Mouse (Mus musculus): ENCODE results near the gene Gpr171. TPM values are rescaled to one million over a fixed set of nuclear protein-coding genes. Genes with fewer than 3 reads are reported as not detected.

Gpr171 gene
- polyA plus RNA-seq, 1 experiment from 2014 or later = 1.2 TPM

DNA sequence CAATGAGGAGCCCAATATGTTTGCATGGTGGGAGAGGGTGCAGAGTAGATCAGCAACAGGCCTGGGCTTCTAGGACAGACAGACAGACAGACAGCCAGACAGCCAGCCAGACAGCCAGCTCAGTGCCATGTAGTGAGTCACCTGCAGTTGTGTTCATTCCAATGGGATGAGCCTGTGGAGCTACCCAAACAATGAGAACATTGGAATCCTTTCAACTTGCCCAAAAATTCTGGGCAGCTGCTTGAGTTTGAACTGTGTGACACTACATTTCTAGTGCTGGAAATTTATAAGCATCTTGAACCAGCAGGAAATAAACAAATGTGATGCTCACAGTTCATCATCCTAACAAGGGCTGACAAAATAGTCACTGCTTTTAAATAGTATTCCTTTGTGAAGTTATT is 38.0 kb upstream of the Gpr171 start:
- no peak overlapping the region for H3K4me3 ChIP-seq (ENCODE audit: control insufficient read depth in 1 of 2, insufficient read depth in 1 of 2, low read depth in 1 of 2, low read length in 2 of 2)
- H3K27ac ChIP-seq (replicated peaks in 1 of 2; ENCODE audit: control insufficient read depth in 1 of 2, insufficient read depth in 1 of 2, low read depth in 2 of 2, low read length in 2 of 2) = no peak overlapping the region
- H3K9me3 ChIP-seq (ENCODE audit: control insufficient read depth, low read length) = no peaks in the 10 kb centered on the region
- H3K9ac ChIP-seq (ENCODE audit: low read length) = no peak overlapping the region
- peaks cover 7 to 19% of the 10 kb centered on the region in 2 experiments for H3K4me1 ChIP-seq (ENCODE audit: control insufficient read depth in 2 of 2, insufficient read depth in 2 of 2, low read length in 2 of 2)
- no peaks in the 10 kb centered on the region for H3K27me3 ChIP-seq (ENCODE audit: control insufficient read depth, insufficient read depth, low read length)
- no peak for ATAC-seq (ENCODE audit: insufficient number of reproducible peaks, insufficient read depth, low FRiP score, low read depth)
- no peak overlapping the region for H3K4me2 ChIP-seq (ENCODE audit: low read length)
- H3K36me3 ChIP-seq (ENCODE audit: control insufficient read depth, insufficient read depth, low read length) = no peaks in the 10 kb centered on the region

GRCm38 (mm10) chr3:59138946-59139468 is 37.4 kb upstream of the Gpr171 start:
- Histone ChIP-seq H3K4me3 (ENCODE audit: control insufficient read depth in 1 of 2, insufficient read depth in 1 of 2, low read depth in 1 of 2, low read length in 2 of 2) (no peak overlapping the region), H3K4me1 (ENCODE audit: control insufficient read depth in 2 of 2, insufficient read depth in 2 of 2, low read length in 2 of 2) (peaks cover 7 to 19% of the 10 kb centered on the region in 2 experiments), H3K36me3 (ENCODE audit: control insufficient read depth, insufficient read depth, low read length) (no peaks in the 10 kb centered on the region), H3K27ac (replicated peaks in 1 of 2; ENCODE audit: control insufficient read depth in 1 of 2, insufficient read depth in 1 of 2, low read depth in 2 of 2, low read length in 2 of 2) (no peak overlapping the region), H3K4me2 (ENCODE audit: low read length) (no peak overlapping the region), H3K9me3 (ENCODE audit: control insufficient read depth, low read length) (no peaks in the 10 kb centered on the region), H3K27me3 (ENCODE audit: control insufficient read depth, insufficient read depth, low read length) (no peaks in the 10 kb centered on the region), H3K9ac (ENCODE audit: low read length) (no peak overlapping the region)
- WGBS = 59% methylated on average over 12 of the region's 12 CpGs
- ATAC-seq (ENCODE audit: insufficient number of reproducible peaks, insufficient read depth, low FRiP score, low read depth) = no peak

DNA sequence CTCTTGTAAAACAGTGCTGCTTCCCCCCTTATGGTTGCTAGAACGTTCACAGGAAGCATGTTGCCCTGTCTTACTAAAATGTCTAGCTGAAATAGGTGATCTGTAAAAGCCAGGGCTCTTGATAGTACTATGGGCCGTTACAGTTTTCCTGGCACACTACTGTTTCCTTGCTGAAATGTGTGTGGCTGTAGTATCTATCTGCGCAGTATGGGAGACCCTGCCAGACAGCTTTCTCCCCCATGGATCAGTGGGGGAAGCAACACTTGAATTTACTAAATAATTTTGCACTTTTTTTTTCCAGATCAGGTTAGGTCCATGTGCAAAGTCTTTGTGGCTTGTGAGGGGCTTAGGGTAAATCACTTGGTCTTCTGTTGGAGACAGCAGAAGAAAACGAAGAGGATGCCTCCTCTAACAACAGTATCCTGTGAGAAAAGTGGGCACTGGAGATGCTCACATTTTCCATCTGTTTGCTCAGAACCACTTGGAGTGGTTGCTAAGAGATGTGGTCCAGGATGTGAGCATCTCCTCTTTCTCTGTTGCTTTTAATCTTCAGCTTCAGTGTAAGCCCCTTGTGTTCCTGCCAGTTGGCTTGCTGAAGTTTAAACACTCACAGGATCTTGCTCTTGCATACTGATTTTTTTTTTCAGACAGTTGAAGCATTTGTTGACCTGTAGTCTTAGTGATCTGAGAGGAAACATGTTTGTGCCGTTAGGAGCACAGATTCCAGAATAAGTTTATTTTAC is 34.5 kb upstream of the Gpr171 start:
- Histone ChIP-seq H3K4me3 (ENCODE audit: control insufficient read depth in 1 of 2, insufficient read depth in 1 of 2, low read depth in 1 of 2, low read length in 2 of 2) (no peak overlapping the region), H3K4me1 (ENCODE audit: control insufficient read depth in 2 of 2, insufficient read depth in 2 of 2, low read length in 2 of 2) (peaks cover 4 to 13% of the 10 kb centered on the region in 2 experiments), H3K36me3 (ENCODE audit: control insufficient read depth, insufficient read depth, low read length) (no peaks in the 10 kb centered on the region), H3K4me2 (ENCODE audit: low read length) (no peak overlapping the region), H3K9me3 (ENCODE audit: control insufficient read depth, low read length) (no peaks in the 10 kb centered on the region), H3K9ac (ENCODE audit: low read length) (no peak overlapping the region), H3K27ac (replicated peaks in 1 of 2; ENCODE audit: control insufficient read depth in 1 of 2, insufficient read depth in 1 of 2, low read depth in 2 of 2, low read length in 2 of 2) (no peak overlapping the region), H3K27me3 (ENCODE audit: control insufficient read depth, insufficient read depth, low read length) (no peaks in the 10 kb centered on the region)
- 66% methylated on average over 5 of the region's 5 CpGs for WGBS
- no peak for ATAC-seq (ENCODE audit: insufficient number of reproducible peaks, insufficient read depth, low FRiP score, low read depth)

GRCm38 (mm10) chr3:59133189-59133588 is 31.6 kb upstream of the Gpr171 start:
- H3K4me1 ChIP-seq (ENCODE audit: control insufficient read depth in 2 of 2, insufficient read depth in 2 of 2, low read length in 2 of 2) = peaks cover 2 to 11% of the 10 kb centered on the region in 2 experiments; a peak in 3 of 4 replicates
- H3K4me2 ChIP-seq (ENCODE audit: low read length) = no peak overlapping the region
- ATAC-seq (ENCODE audit: insufficient number of reproducible peaks, insufficient read depth, low FRiP score, low read depth) = no peak
- H3K27me3 ChIP-seq (ENCODE audit: control insufficient read depth, insufficient read depth, low read length) = no peaks in the 10 kb centered on the region
- WGBS = 52% methylated on average over 5 of the region's 5 CpGs
- H3K27ac ChIP-seq (replicated peaks in 1 of 2; ENCODE audit: control insufficient read depth in 1 of 2, insufficient read depth in 1 of 2, low read depth in 2 of 2, low read length in 2 of 2) = no peak overlapping the region
- H3K4me3 ChIP-seq (ENCODE audit: control insufficient read depth in 1 of 2, insufficient read depth in 1 of 2, low read depth in 1 of 2, low read length in 2 of 2) = no peak overlapping the region
- H3K9ac ChIP-seq (ENCODE audit: low read length) = no peak overlapping the region
- no peaks in the 10 kb centered on the region for H3K36me3 ChIP-seq (ENCODE audit: control insufficient read depth, insufficient read depth, low read length)
- no peaks in the 10 kb centered on the region for H3K9me3 ChIP-seq (ENCODE audit: control insufficient read depth, low read length)

- Histone ChIP-seq H3K4me3 (ENCODE audit: control insufficient read depth in 1 of 2, insufficient read depth in 1 of 2, low read depth in 1 of 2, low read length in 2 of 2) (no peak overlapping the region), H3K4me1 (ENCODE audit: control insufficient read depth in 2 of 2, insufficient read depth in 2 of 2, low read length in 2 of 2) (peaks cover 2 to 11% of the 10 kb centered on the region in 2 experiments; a peak in 3 of 4 replicates), H3K9me3 (ENCODE audit: control insufficient read depth, low read length) (no peaks in the 10 kb centered on the region), H3K27me3 (ENCODE audit: control insufficient read depth, insufficient read depth, low read length) (no peaks in the 10 kb centered on the region), H3K9ac (ENCODE audit: low read length) (no peak overlapping the region), H3K27ac (replicated peaks in 1 of 2; ENCODE audit: control insufficient read depth in 1 of 2, insufficient read depth in 1 of 2, low read depth in 2 of 2, low read length in 2 of 2) (no peak overlapping the region), H3K36me3 (ENCODE audit: control insufficient read depth, insufficient read depth, low read length) (no peaks in the 10 kb centered on the region), H3K4me2 (ENCODE audit: low read length) (no peak overlapping the region)
- 63% methylated on average over 4 of the region's 4 CpGs for WGBS
- ATAC-seq (ENCODE audit: insufficient number of reproducible peaks, insufficient read depth, low FRiP score, low read depth) = no peak
Observed at GRCm38 (mm10) chr3:59131966-59132365, 30.3 kb upstream of the Gpr171 start.

- no peak overlapping the region for H3K4me2 ChIP-seq (ENCODE audit: low read length)
Observed at GRCm38 (mm10) chr3:59131081-59131480, 29.5 kb upstream of the Gpr171 start.

GRCm38 (mm10) chr3:59130431-59130830 is 28.8 kb upstream of the Gpr171 start:
- ATAC-seq (ENCODE audit: insufficient number of reproducible peaks, insufficient read depth, low FRiP score, low read depth) = no peak
- Histone ChIP-seq H3K9me3 (ENCODE audit: control insufficient read depth, low read length) (no peaks in the 10 kb centered on the region), H3K4me1 (ENCODE audit: control insufficient read depth in 2 of 2, insufficient read depth in 2 of 2, low read length in 2 of 2) (peaks cover 5 to 20% of the 10 kb centered on the region in 2 experiments; a peak in 3 of 4 replicates), H3K4me2 (ENCODE audit: low read length) (no peak overlapping the region), H3K36me3 (ENCODE audit: control insufficient read depth, insufficient read depth, low read length) (no peaks in the 10 kb centered on the region), H3K4me3 (ENCODE audit: control insufficient read depth in 1 of 2, insufficient read depth in 1 of 2, low read depth in 1 of 2, low read length in 2 of 2) (no peak overlapping the region), H3K27ac (replicated peaks in 1 of 2; ENCODE audit: control insufficient read depth in 1 of 2, insufficient read depth in 1 of 2, low read depth in 2 of 2, low read length in 2 of 2) (no peak overlapping the region), H3K9ac (ENCODE audit: low read length) (no peak overlapping the region), H3K27me3 (ENCODE audit: control insufficient read depth, insufficient read depth, low read length) (no peaks in the 10 kb centered on the region)
- WGBS = 64% methylated on average over 8 of the region's 8 CpGs

More at GRCm38 (mm10) chr3:59131081-59131480, 29.5 kb upstream of the Gpr171 start:
- ATAC-seq (ENCODE audit: insufficient number of reproducible peaks, insufficient read depth, low FRiP score, low read depth) = no peak
- Histone ChIP-seq H3K27ac (replicated peaks in 1 of 2; ENCODE audit: control insufficient read depth in 1 of 2, insufficient read depth in 1 of 2, low read depth in 2 of 2, low read length in 2 of 2) (no peak overlapping the region), H3K36me3 (ENCODE audit: control insufficient read depth, insufficient read depth, low read length) (no peaks in the 10 kb centered on the region), H3K4me3 (ENCODE audit: control insufficient read depth in 1 of 2, insufficient read depth in 1 of 2, low read depth in 1 of 2, low read length in 2 of 2) (no peak overlapping the region), H3K4me1 (ENCODE audit: control insufficient read depth in 2 of 2, insufficient read depth in 2 of 2, low read length in 2 of 2) (peaks cover 2 to 13% of the 10 kb centered on the region in 2 experiments; a peak in 3 of 4 replicates), H3K9ac (ENCODE audit: low read length) (no peak overlapping the region), H3K27me3 (ENCODE audit: control insufficient read depth, insufficient read depth, low read length) (no peaks in the 10 kb centered on the region), H3K9me3 (ENCODE audit: control insufficient read depth, low read length) (no peaks in the 10 kb centered on the region)
- 41% methylated on average over 4 of the region's 4 CpGs for WGBS

All from heart, embryonic 14.5 days (tissue).